Mouse (Mus musculus) lung, adult 2 months (tissue): ENCODE measurements around the gene Tmem242.

Experiments used
- CTCF ChIP-seq: fragments of 200-500 bp; IDR thresholded peaks from 2 replicates; pipeline ENCODE4 v1.5.1; 2011; ENCODE audit warnings: mild to moderate bottlenecking, low read length, control low read depth; ENCODE audit not compliant: insufficient read depth
- POLR2A ChIP-seq: fragments of 200-500 bp; IDR thresholded peaks from 2 replicates; pipeline ENCODE4 v1.6.1; 2011; ENCODE audit warnings: low read depth, mild to moderate bottlenecking, control low read depth, low read length, borderline replicate concordance; ENCODE audit errors: extremely low read depth

DNA sequence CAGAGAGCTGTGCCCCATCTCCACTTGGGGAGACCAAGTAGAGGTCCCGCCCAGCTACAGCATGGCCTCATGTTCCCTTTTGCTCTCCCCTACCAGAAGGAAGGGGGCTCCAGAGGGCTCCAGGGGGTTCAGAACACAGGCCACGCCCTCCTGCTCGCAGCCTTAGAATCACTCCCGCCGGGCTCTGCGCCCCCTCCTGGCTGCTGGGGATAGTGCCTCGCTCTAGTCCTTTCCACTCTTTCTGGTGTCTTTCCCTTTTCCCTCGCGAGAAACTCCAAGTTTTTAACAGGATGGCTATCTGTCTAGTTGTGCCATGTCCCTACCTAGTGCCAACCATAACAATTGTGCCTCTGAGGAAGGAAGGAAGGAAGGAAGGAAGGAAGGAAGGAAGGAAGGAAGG lies 38.0 kb downstream of the Tmem242 start:
- no peak for TF ChIP-seq POLR2A
- peak; percentile 62 for TF ChIP-seq CTCF
